Mouse (Mus musculus) gonadal fat pad, adult 2 months (tissue): Measurements from ENCODE around the gene Rsu1. TPM values are rescaled to one million over a fixed set of nuclear protein-coding genes. Genes with fewer than 3 reads are reported as not detected.

Source experiments
- DNase-seq: peaks from one replicate; pipeline ENCODE4 v3.0.0-alpha.2; 2012; ENCODE audit warnings: low read depth
- polyA plus RNA-seq: library from polyadenylated mRNA; depleted of rRNA; stranded (reverse); fragments of >200 nt; gene quantifications from 2 replicates; pipeline ENCODE4 v1.2.3, GENCODE M21; 2012

Rsu1 gene
- polyA plus RNA-seq, 1 experiment: 157 TPM

- DNase-seq: no peak
These were observed 102.5 kb downstream of the Rsu1 start for GRCm38 (mm10) chr2:13168743-13169142.

GRCm38 (mm10) chr2:13161717-13162116 lies 109.5 kb downstream of the Rsu1 start:
- DNase-seq: no peak

GRCm38 (mm10) chr2:13145245-13145644 lies 126.0 kb downstream of the Rsu1 start:
- DNase-seq: no peak

- no peak for DNase-seq
These were observed 136.3 kb downstream of the Rsu1 start for GRCm38 (mm10) chr2:13134890-13135289.

GRCm38 (mm10) chr2:13132841-13133240 lies 138.4 kb downstream of the Rsu1 start:
- DNase-seq: no peak

- DNase-seq: no peak
These were observed 138.8 kb downstream of the Rsu1 start for GRCm38 (mm10) chr2:13132406-13132805.

GRCm38 (mm10) chr2:13129859-13130258 lies 141.4 kb downstream of the Rsu1 start:
- no peak for DNase-seq

GRCm38 (mm10) chr2:13129337-13129736 lies 141.9 kb downstream of the Rsu1 start:
- no peak for DNase-seq

- no peak for DNase-seq
These were observed 150.8 kb downstream of the Rsu1 start for GRCm38 (mm10) chr2:13120461-13120860.

- no peak for DNase-seq
These were observed 153.3 kb downstream of the Rsu1 start for GRCm38 (mm10) chr2:13117896-13118295.

- no peak for DNase-seq
These were observed 164.7 kb downstream of the Rsu1 start for GRCm38 (mm10) chr2:13106531-13106930.

GRCm38 (mm10) chr2:13104388-13104787 lies 166.8 kb downstream of the Rsu1 start:
- DNase-seq: no peak

GRCm38 (mm10) chr2:13103797-13104200 lies 167.4 kb downstream of the Rsu1 start:
- no peak for DNase-seq

GRCm38 (mm10) chr2:13094045-13094444 lies 177.2 kb downstream of the Rsu1 start:
- no peak for DNase-seq

GRCm38 (mm10) chr2:13093570-13093969 lies 177.6 kb downstream of the Rsu1 start:
- DNase-seq: no peak

- DNase-seq: no peak
These were observed 179.7 kb downstream of the Rsu1 start for GRCm38 (mm10) chr2:13091399-13092015.

GRCm38 (mm10) chr2:13090841-13091240 lies 180.4 kb downstream of the Rsu1 start:
- no peak for DNase-seq

GRCm38 (mm10) chr2:13089861-13090260 lies 181.4 kb downstream of the Rsu1 start:
- no peak for DNase-seq

- no peak for DNase-seq
These were observed 182.9 kb downstream of the Rsu1 start for GRCm38 (mm10) chr2:13088266-13088665.

- DNase-seq: no peak
These were observed 183.4 kb downstream of the Rsu1 start for GRCm38 (mm10) chr2:13087811-13088210.

GRCm38 (mm10) chr2:13084223-13084622 lies 187.0 kb downstream of the Rsu1 start:
- DNase-seq: no peak

- DNase-seq: no peak
These were observed 190.7 kb downstream of the Rsu1 start for GRCm38 (mm10) chr2:13080476-13080875.

- no peak for DNase-seq
These were observed 199.0 kb downstream of the Rsu1 start for GRCm38 (mm10) chr2:13072243-13072642.
